ENCODE assay signal across 26 mouse cellular contexts in genomic region chr16:30255061-30255460, GRCm38 (mm10). TPM values are rescaled to one million over a fixed set of nuclear protein-coding genes. Genes with fewer than 3 reads are reported as not detected.
DNase-seq lines count a peak whose midpoint lies in the region; TF ChIP-seq lines count a peak whose summit lies in the region.
"Had no signal": no experiment of that assay in that cellular context is flagged by ENCODE, and none has a peak within 500 bp of the region (broad histone marks: within the 10 kb centered on the region; RNA-seq: fewer than 3 reads in every experiment).

No protein-coding gene starts in this region.

- no peaks in the 10 kb centered on the region for H3K27me3 ChIP-seq in thymus, adult 2 months (ENCODE audit: control insufficient read depth, insufficient read depth, low read length)
- H3K27me3 ChIP-seq: Patski had no signal

- no peak for TF ChIP-seq POLR2A in thymus, adult 2 months (IDR thresholded peaks at IDR 0.05; ENCODE audit: control insufficient read depth, extremely low read depth, insufficient read depth, low read length, poor library complexity)

- no peak for TF ChIP-seq CTCF in thymus, adult 2 months (IDR thresholded peaks at IDR 0.05; ENCODE audit: borderline replicate concordance, control insufficient read depth, extremely low read depth, insufficient read depth, low read length, poor library complexity)

- WGBS in thymus, adult 2 months, result 20% methylated on average over 7 of the region's 7 CpGs

- no peak overlapping the region for H3K27ac ChIP-seq in thymus, adult 2 months (ENCODE audit: control insufficient read depth, insufficient read depth, low read length)
- H3K27ac ChIP-seq: embryonic facial prominence, embryonic 10.5 days; embryonic facial prominence, embryonic 13.5 days; forebrain, embryonic 12.5 days; forebrain, embryonic 15.5 days; hindbrain, embryonic 12.5 days; hindbrain, embryonic 15.5 days had no signal

- peak; percentile 38 for DNase-seq in thymus, adult 2 months
- no peak for DNase-seq in thymus, adult 18-20 months
- peak; percentile 53 to 64 for DNase-seq in thymus, postnatal 10 days (ENCODE audit: low spot score in 2 of 2)
- peak; percentile 49 to 73 for DNase-seq in thymus, postnatal 36 days
- no peak for DNase-seq in lung, postnatal 25 days (ENCODE audit: low spot score)
- no peak for DNase-seq in MN1 (ENCODE audit: low spot score)
- DNase-seq: adrenal gland, postnatal 10 days; adrenal gland, postnatal 36 days; cerebellum, adult 8-10 months; cerebellum, postnatal 10 days; cerebellum, postnatal 36 days; embryo, embryonic 11 days; gastrocnemius, postnatal 25 days had no signal

- peaks cover 8% of the 10 kb centered on the region for H3K4me1 ChIP-seq in thymus, adult 2 months (replicated peaks; ENCODE audit: control insufficient read depth, insufficient read depth, low read length)
- H3K4me1 ChIP-seq: forebrain, embryonic 12.5 days had no signal

- no peaks in the 10 kb centered on the region for H3K36me3 ChIP-seq in thymus, adult 2 months (ENCODE audit: control insufficient read depth, insufficient read depth, low read length)
- H3K36me3 ChIP-seq: embryonic facial prominence, embryonic 10.5 days; embryonic facial prominence, embryonic 13.5 days; forebrain, embryonic 12.5 days; forebrain, embryonic 15.5 days; hindbrain, embryonic 12.5 days; hindbrain, embryonic 15.5 days had no signal

- H3K4me3 ChIP-seq in thymus, adult 2 months (ENCODE audit: control insufficient read depth, insufficient read depth, low read length), result no peak overlapping the region
- H3K4me3 ChIP-seq: embryonic facial prominence, embryonic 10.5 days; embryonic facial prominence, embryonic 13.5 days; erythroblast, embryonic 14.5 days; forebrain, embryonic 12.5 days; forebrain, embryonic 15.5 days; hindbrain, embryonic 12.5 days; hindbrain, embryonic 15.5 days had no signal

RNA-seq across cellular contexts. Expression of gene Cpn2, which starts 12.2 kb away (rescaled TPM):
- 0.54 and 1.1 TPM in 2 replicates for polyA plus RNA-seq in thymus, adult 2 months (2012; rRNA removed)
- polyA plus RNA-seq: CD4-positive, CD25-positive, alpha-beta regulatory T cell, adult 4 months; cortical plate, adult 2 months; embryonic facial prominence, embryonic 10.5 days; embryonic facial prominence, embryonic 13.5 days; forebrain, embryonic 12.5 days; forebrain, embryonic 15.5 days; gonadal fat pad, adult 2 months; heart, embryonic 11.5 days; heart, embryonic 14.5 days; hindbrain, embryonic 12.5 days; hindbrain, embryonic 15.5 days; Patski had no signal

RNA-seq across cellular contexts. Expression of gene Lrrc15, which starts 28.0 kb away (rescaled TPM):
- 0.45 and 0.51 TPM in 2 replicates for polyA plus RNA-seq in thymus, adult 2 months (2012; rRNA removed)
- polyA plus RNA-seq: CD4-positive, CD25-positive, alpha-beta regulatory T cell, adult 4 months; cortical plate, adult 2 months; erythroblast, embryonic 14.5 days; Patski had no signal

RNA-seq across cellular contexts. Expression of gene Gp5, which starts 55.5 kb away (rescaled TPM):
- polyA plus RNA-seq in thymus, adult 2 months (2012; rRNA removed), result 1.6 TPM in 2 replicates
- polyA plus RNA-seq: CD4-positive, CD25-positive, alpha-beta regulatory T cell, adult 4 months had no signal

Comparison
In these comparisons a context has a peak if more than half of its experiments do, and no peak if none do; other contexts are left out.
1. DNase-seq: peak in thymus, adult 2 months (single experiment), thymus, postnatal 10 days (2 of 2) and thymus, postnatal 36 days (2 of 2); none in thymus, adult 18-20 months (0 of 2), lung, postnatal 25 days (single experiment) and MN1 (single experiment).